Mouse (Mus musculus): ENCODE results near the gene Cbx8. TPM values are rescaled to one million over a fixed set of nuclear protein-coding genes. Genes with fewer than 3 reads are reported as not detected.

Cbx8 gene
- polyA plus RNA-seq, 2 experiments: 6.9 to 12.6 TPM

DNA sequence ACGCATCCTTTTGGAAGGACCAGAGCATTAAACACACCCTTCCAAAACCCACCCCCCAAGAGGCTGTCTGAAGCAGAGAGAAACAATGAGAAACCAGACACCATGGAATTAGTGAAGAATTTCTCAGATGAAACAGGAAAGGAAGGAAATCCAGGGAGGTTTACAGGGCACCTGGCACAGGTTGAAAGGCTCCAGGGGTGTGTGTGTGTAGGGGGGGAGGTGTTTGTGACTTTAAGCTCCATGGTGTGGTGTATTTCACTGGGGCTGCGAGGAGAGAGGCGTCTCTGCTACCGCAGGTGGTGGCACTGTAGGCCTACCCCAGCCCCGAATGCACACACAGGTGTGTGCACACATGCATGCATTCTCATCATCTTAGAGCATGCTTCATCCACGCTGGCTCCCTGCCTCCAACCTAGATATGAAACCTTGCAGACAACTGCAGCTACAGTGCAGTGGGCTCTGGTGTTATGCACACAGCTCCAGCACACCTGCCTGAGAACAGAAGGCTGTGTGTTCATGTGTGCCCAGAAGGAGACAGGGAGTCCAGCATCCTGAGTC, 33.2 kb upstream of the Cbx8 start:
- no peak for TF ChIP-seq POLR2A (IDR thresholded peaks at IDR 0.05; ENCODE audit: borderline replicate concordance, extremely low read depth, insufficient read depth, insufficient read length)
- no peak overlapping the region for H3K27ac ChIP-seq (replicated peaks; ENCODE audit: low read depth, low read length)
- no peak for ATAC-seq (ENCODE audit: low FRiP score, low read depth)
- H3K4me2 ChIP-seq (replicated peaks; ENCODE audit: low read depth, low read length, severe bottlenecking): no peak overlapping the region
- 42% methylated on average over 6 of the region's 6 CpGs for WGBS
- no peak overlapping the region for H3K4me3 ChIP-seq (replicated peaks; ENCODE audit: low read length)
- H3K36me3 ChIP-seq (ENCODE audit: control insufficient read depth, insufficient read depth, low read length): 0 out of 2 replicates have a peak, but pooled peaks cover 6% of the 10 kb centered on the region
- no peak overlapping the region for H3K9ac ChIP-seq (ENCODE audit: low read depth, low read length, severe bottlenecking)
- no peaks in the 10 kb centered on the region for H3K27me3 ChIP-seq (ENCODE audit: control insufficient read depth, insufficient read depth, low read length)
- peaks cover 15% of the 10 kb centered on the region for H3K4me1 ChIP-seq (ENCODE audit: control insufficient read depth, insufficient read depth, low read length)
- no peak for DNase-seq (ENCODE audit: low spot score)
- H3K9me3 ChIP-seq (ENCODE audit: control insufficient read depth, low read length): peaks cover 5% of the 10 kb centered on the region; the same call in 1 of the 2 replicates

GRCm38 (mm10) chr11:119072986-119073385, 32.2 kb upstream of the Cbx8 start:
- DNase-seq (ENCODE audit: low spot score): no peak
- no peak overlapping the region for H3K27ac ChIP-seq (replicated peaks; ENCODE audit: low read depth, low read length)
- TF ChIP-seq POLR2A (IDR thresholded peaks at IDR 0.05; ENCODE audit: borderline replicate concordance, extremely low read depth, insufficient read depth, insufficient read length): no peak

DNA sequence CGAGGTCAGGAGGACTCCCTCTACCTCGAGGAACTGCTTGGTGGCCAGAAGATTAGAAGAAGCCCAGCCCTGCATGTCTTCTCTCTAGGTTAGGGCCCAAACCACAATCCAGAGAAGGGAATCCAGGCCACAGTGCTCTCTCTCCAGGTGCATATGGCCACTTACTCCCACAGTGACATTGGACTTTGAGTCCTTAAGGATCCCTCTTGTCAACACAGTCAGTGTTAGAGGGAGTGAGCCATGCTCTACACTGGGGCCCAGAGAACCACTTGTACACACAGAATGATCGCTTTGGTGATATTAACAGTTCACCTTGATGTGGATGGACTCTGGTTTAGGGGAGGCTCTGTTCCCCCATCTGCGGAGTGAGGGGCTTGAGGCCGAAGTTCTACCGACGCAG, 31.5 kb upstream of the Cbx8 start:
- H3K4me1 ChIP-seq (ENCODE audit: control insufficient read depth, insufficient read depth, low read length): peaks cover 7% of the 10 kb centered on the region
- H3K36me3 ChIP-seq (ENCODE audit: control insufficient read depth, insufficient read depth, low read length): no peaks in the 10 kb centered on the region
- TF ChIP-seq POLR2A (IDR thresholded peaks at IDR 0.05; ENCODE audit: borderline replicate concordance, extremely low read depth, insufficient read depth, insufficient read length): no peak
- DNase-seq (ENCODE audit: low spot score) (no peak), ATAC-seq (ENCODE audit: low FRiP score, low read depth) (no peak)
- no peaks in the 10 kb centered on the region for H3K27me3 ChIP-seq (ENCODE audit: control insufficient read depth, insufficient read depth, low read length)
- no peak overlapping the region for H3K4me2 ChIP-seq (replicated peaks; ENCODE audit: low read depth, low read length, severe bottlenecking)
- H3K9me3 ChIP-seq (ENCODE audit: control insufficient read depth, low read length): peaks cover 5% of the 10 kb centered on the region; the same call in 1 of the 2 replicates
- no peak overlapping the region for H3K4me3 ChIP-seq (replicated peaks; ENCODE audit: low read length)
- no peak overlapping the region for H3K9ac ChIP-seq (ENCODE audit: low read depth, low read length, severe bottlenecking)
- WGBS: 83% methylated on average over 7 of the region's 7 CpGs
- no peak overlapping the region for H3K27ac ChIP-seq (replicated peaks; ENCODE audit: low read depth, low read length)

More at GRCm38 (mm10) chr11:119072986-119073385, 32.2 kb upstream of the Cbx8 start:
- Histone ChIP-seq H3K9me3 (ENCODE audit: control insufficient read depth, low read length) (peaks cover 5% of the 10 kb centered on the region; the same call in 1 of the 2 replicates), H3K4me2 (replicated peaks; ENCODE audit: low read depth, low read length, severe bottlenecking) (no peak overlapping the region), H3K36me3 (ENCODE audit: control insufficient read depth, insufficient read depth, low read length) (0 out of 2 replicates have a peak, but pooled peaks cover 6% of the 10 kb centered on the region), H3K4me3 (replicated peaks; ENCODE audit: low read length) (no peak overlapping the region), H3K9ac (ENCODE audit: low read depth, low read length, severe bottlenecking) (no peak overlapping the region), H3K4me1 (ENCODE audit: control insufficient read depth, insufficient read depth, low read length) (peaks cover 7% of the 10 kb centered on the region), H3K27me3 (ENCODE audit: control insufficient read depth, insufficient read depth, low read length) (no peaks in the 10 kb centered on the region)
- 71% methylated on average over 6 of the region's 6 CpGs for whole genome bisulfite sequencing
- ATAC-seq (ENCODE audit: low FRiP score, low read depth): no peak

GRCm38 (mm10) chr11:119066841-119067240, 26.1 kb upstream of the Cbx8 start:
- Histone ChIP-seq H3K9ac (ENCODE audit: low read depth, low read length, severe bottlenecking) (no peak overlapping the region), H3K4me2 (replicated peaks; ENCODE audit: low read depth, low read length, severe bottlenecking) (no peak overlapping the region), H3K9me3 (ENCODE audit: control insufficient read depth, low read length) (peaks cover 5% of the 10 kb centered on the region; the same call in 1 of the 2 replicates), H3K4me1 (ENCODE audit: control insufficient read depth, insufficient read depth, low read length) (no peaks in the 10 kb centered on the region), H3K27me3 (ENCODE audit: control insufficient read depth, insufficient read depth, low read length) (no peaks in the 10 kb centered on the region), H3K4me3 (replicated peaks; ENCODE audit: low read length) (no peak overlapping the region), H3K36me3 (ENCODE audit: control insufficient read depth, insufficient read depth, low read length) (no peaks in the 10 kb centered on the region), H3K27ac (replicated peaks; ENCODE audit: low read depth, low read length) (no peak overlapping the region)
- DNase-seq (ENCODE audit: low spot score) (no peak), ATAC-seq (ENCODE audit: low FRiP score, low read depth) (no peak)
- 85% methylated on average over 8 of the region's 8 CpGs for WGBS
- TF ChIP-seq POLR2A (IDR thresholded peaks at IDR 0.05; ENCODE audit: borderline replicate concordance, extremely low read depth, insufficient read depth, insufficient read length): no peak

DNA sequence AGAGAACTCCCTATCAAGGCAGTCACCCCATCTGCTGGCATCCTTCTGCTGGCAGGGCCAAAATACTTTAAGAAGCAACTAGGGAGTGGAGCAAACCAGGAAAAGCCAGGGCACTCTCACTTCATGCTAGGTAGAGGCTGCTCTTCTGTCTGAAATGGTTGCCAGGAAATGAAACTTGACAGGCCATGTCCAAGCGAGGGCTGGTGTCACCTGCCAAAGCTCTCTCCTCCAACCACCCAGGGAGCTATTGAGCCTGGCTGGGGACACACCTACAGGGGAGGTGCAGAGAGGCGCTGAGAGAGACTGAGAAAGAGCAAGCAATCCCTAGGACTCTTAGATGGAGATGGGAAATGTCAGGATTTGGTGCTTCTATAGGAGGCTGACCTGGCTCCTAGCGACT, 18.5 kb upstream of the Cbx8 start:
- H3K27ac ChIP-seq (replicated peaks; ENCODE audit: low read depth, low read length): no peak overlapping the region
- DNase-seq (ENCODE audit: low spot score): no peak
- no peak for TF ChIP-seq POLR2A (IDR thresholded peaks at IDR 0.05; ENCODE audit: borderline replicate concordance, extremely low read depth, insufficient read depth, insufficient read length)
- H3K4me3 ChIP-seq (replicated peaks; ENCODE audit: low read length): no peak overlapping the region
- no peak for ATAC-seq (ENCODE audit: low FRiP score, low read depth)
- no peak overlapping the region for H3K9ac ChIP-seq (ENCODE audit: low read depth, low read length, severe bottlenecking)
- WGBS: 10% methylated on average over 3 of the region's 3 CpGs
- H3K9me3 ChIP-seq (ENCODE audit: control insufficient read depth, low read length): no peaks in the 10 kb centered on the region
- peaks cover 27% of the 10 kb centered on the region for H3K4me1 ChIP-seq (ENCODE audit: control insufficient read depth, insufficient read depth, low read length)
- H3K4me2 ChIP-seq (replicated peaks; ENCODE audit: low read depth, low read length, severe bottlenecking): no peak overlapping the region
- peaks cover 67% of the 10 kb centered on the region for H3K27me3 ChIP-seq (ENCODE audit: control insufficient read depth, insufficient read depth, low read length)
- H3K36me3 ChIP-seq (ENCODE audit: control insufficient read depth, insufficient read depth, low read length): no peaks in the 10 kb centered on the region

Data from limb, embryonic 14.5 days (tissue).